Mouse (Mus musculus): ENCODE data around the gene Syngr2. TPM values are rescaled to one million over a fixed set of nuclear protein-coding genes. Genes with fewer than 3 reads are reported as not detected.

Gene Syngr2
- polyA plus RNA-seq, 1 experiment, result 7.2 TPM

DNA sequence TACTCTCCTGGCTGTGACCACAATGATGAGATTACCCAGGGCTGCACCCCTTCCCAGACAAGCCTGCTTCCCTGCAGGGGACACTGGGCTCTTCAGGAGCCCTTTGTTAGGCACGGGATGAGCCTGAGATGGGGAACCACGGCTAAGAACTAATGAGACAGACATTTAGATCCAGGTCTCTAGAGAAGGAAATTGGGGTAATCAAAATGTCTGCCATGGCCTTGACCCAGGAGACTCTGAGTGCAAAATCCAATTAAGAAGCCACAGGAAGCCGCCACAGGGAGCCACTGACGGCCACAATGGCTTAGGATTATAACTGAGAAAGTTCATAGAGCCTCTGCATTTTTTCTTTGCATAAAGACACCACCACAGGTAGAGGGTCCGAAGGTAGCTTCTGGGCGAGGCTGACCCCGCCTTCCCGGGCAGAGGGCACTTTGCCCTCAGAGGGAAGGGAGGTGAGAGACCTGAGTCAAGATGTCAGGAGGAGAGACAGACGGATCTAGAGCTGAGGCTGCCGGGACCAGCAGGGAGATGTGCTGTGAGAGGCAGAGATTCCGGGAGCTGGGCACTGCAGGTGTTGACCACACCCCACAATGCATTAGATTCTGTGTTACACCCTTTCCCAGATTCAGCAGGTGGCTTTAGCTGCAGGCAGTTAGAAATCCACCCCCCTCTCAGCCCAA lies 53.8 kb downstream of the Syngr2 start:
- Histone ChIP-seq H3K27me3 (ENCODE audit: control insufficient read depth) (peaks cover 65% of the 10 kb centered on the region), H3K9me3 (ENCODE audit: control insufficient read depth, low read length) (no peaks in the 10 kb centered on the region), H3K4me3 (replicated peaks) (no peak overlapping the region), H3K4me1 (ENCODE audit: control insufficient read depth) (peaks cover 7% of the 10 kb centered on the region), H3K36me3 (ENCODE audit: control insufficient read depth) (peaks cover 10% of the 10 kb centered on the region)
- no peak for TF ChIP-seq TAL1 (IDR thresholded peaks at IDR 0.05; ENCODE audit: low read length)
- TF ChIP-seq GATA1 (IDR thresholded peaks at IDR 0.05; ENCODE audit: low read length), result no peak

Other genes with a start within 250 kb of the Syngr2 start
- gene Tnrc6c, start 155.4 kb upstream of the Syngr2 start, polyA plus RNA-seq (2012), result 0.71 and 0.76 TPM in 2 replicates
- gene Tmc8, start 27.6 kb upstream of the Syngr2 start, polyA plus RNA-seq (2012), result 39.5 and 54.7 TPM in 2 replicates
- gene Tmc6, start 27.5 kb upstream of the Syngr2 start, polyA plus RNA-seq (2012), result 61.5 and 62.4 TPM in 2 replicates
- gene 6030468B19Rik, start 12.0 kb upstream of the Syngr2 start, polyA plus RNA-seq (2012), result 202 and 213 TPM in 2 replicates
- gene Gm20708, start within 50 bp of the Syngr2 start, polyA plus RNA-seq (2012), result 0.16 TPM in 2 replicates
- 0.41 and 2.3 TPM in 2 replicates for gene Afmid, start 16.3 kb downstream of the Syngr2 start, polyA plus RNA-seq (2012)
- 17.8 and 29.7 TPM in 2 replicates for gene Tk1, start 16.4 kb downstream of the Syngr2 start, polyA plus RNA-seq (2012)
- 47.2 and 54.9 TPM in 2 replicates for gene Birc5, start 39.6 kb downstream of the Syngr2 start, polyA plus RNA-seq (2012)
- not detected in 2 replicates for gene Tmem235, start 51.1 kb downstream of the Syngr2 start, polyA plus RNA-seq (2012)
- gene Tha1, start 63.8 kb downstream of the Syngr2 start, polyA plus RNA-seq (2012), result 0.13 TPM in 1 of 2 replicates, not detected in the other
- 1.9 and 2.0 TPM in 2 replicates for gene Socs3, start 160.4 kb downstream of the Syngr2 start, polyA plus RNA-seq (2012)
- gene Pgs1, start 176.6 kb downstream of the Syngr2 start, polyA plus RNA-seq (2012), result 2.6 and 2.8 TPM in 2 replicates